Mouse (Mus musculus) intestine, embryonic 16.5 days (tissue): Measurements from ENCODE around the gene Tnxb. TPM values are rescaled to one million over a fixed set of nuclear protein-coding genes. Genes with fewer than 3 reads are reported as not detected.

Source experiments
- polyA plus RNA-seq: library from polyadenylated mRNA; unstranded; fragments of >200 nt; fragmentation: Nextera tagmentation; extraction: Ambion mirVana; gene quantifications from 2 replicates; pipeline ENCODE4 v1.2.1, GENCODE M21; 2015

The Tnxb gene
- polyA plus RNA-seq, 1 experiment from 2014 or later: 1.1 TPM

Other genes starting within 250 kb of the Tnxb start
- gene Btnl4, start 193.2 kb upstream of the Tnxb start, polyA plus RNA-seq: 18.1 and 22.3 TPM in 2 replicates
- gene Btnl6, start 153.2 kb upstream of the Tnxb start, polyA plus RNA-seq: 30.9 and 41.7 TPM in 2 replicates
- 2.5 and 3.8 TPM in 2 replicates for gene Notch4, start 106.3 kb upstream of the Tnxb start, polyA plus RNA-seq
- 12.0 and 12.5 TPM in 2 replicates for gene Gpsm3, start 80.7 kb upstream of the Tnxb start, polyA plus RNA-seq
- gene Pbx2, start 79.3 kb upstream of the Tnxb start, polyA plus RNA-seq: 5.6 and 6.9 TPM in 2 replicates
- 2.3 and 2.4 TPM in 2 replicates for gene Ager, start 72.7 kb upstream of the Tnxb start, polyA plus RNA-seq
- gene Rnf5, start 66.8 kb upstream of the Tnxb start, polyA plus RNA-seq: 190 and 197 TPM in 2 replicates
- gene Agpat1, start 66.3 kb upstream of the Tnxb start, polyA plus RNA-seq: 61.8 and 67.9 TPM in 2 replicates
- gene Egfl8, start 54.6 kb upstream of the Tnxb start, polyA plus RNA-seq: 4.0 and 4.6 TPM in 2 replicates
- gene Ppt2, start 42.0 kb upstream of the Tnxb start, polyA plus RNA-seq: 32.3 and 32.9 TPM in 2 replicates
- 0.32 and 0.47 TPM in 2 replicates for gene Prrt1, start 41.0 kb upstream of the Tnxb start, polyA plus RNA-seq
- gene Fkbpl, start 25.8 kb upstream of the Tnxb start, polyA plus RNA-seq: 10.2 and 14.4 TPM in 2 replicates
- 66.3 and 69.1 TPM in 2 replicates for gene Atf6b, start 23.4 kb upstream of the Tnxb start, polyA plus RNA-seq
- 0.83 and 0.92 TPM in 2 replicates for gene C4b, start 73.3 kb downstream of the Tnxb start, polyA plus RNA-seq
- gene Cyp21a1, start 134.0 kb downstream of the Tnxb start, polyA plus RNA-seq: 0.06 and 15.4 TPM in 2 replicates
- 24.0 and 26.5 TPM in 2 replicates for gene Stk19, start 166.4 kb downstream of the Tnxb start, polyA plus RNA-seq
- 53.6 and 59.0 TPM in 2 replicates for gene Dxo, start 166.5 kb downstream of the Tnxb start, polyA plus RNA-seq
- 39.2 and 44.9 TPM in 2 replicates for gene Skiv2l, start 179.7 kb downstream of the Tnxb start, polyA plus RNA-seq
- 104 TPM in 2 replicates for gene Nelfe, start 179.9 kb downstream of the Tnxb start, polyA plus RNA-seq
- 95.8 and 107 TPM in 2 replicates for gene Cfb, start 192.0 kb downstream of the Tnxb start, polyA plus RNA-seq
- gene Zbtb12, start 208.9 kb downstream of the Tnxb start, polyA plus RNA-seq: 1.5 and 1.7 TPM in 2 replicates
- not detected in 2 replicates for gene Gm20547, start 211.5 kb downstream of the Tnxb start, polyA plus RNA-seq
- gene C2, start 227.7 kb downstream of the Tnxb start, polyA plus RNA-seq: 26.5 and 36.0 TPM in 2 replicates
- gene Ehmt2, start 227.9 kb downstream of the Tnxb start, polyA plus RNA-seq: 59.8 and 61.9 TPM in 2 replicates
- gene Slc44a4, start 243.9 kb downstream of the Tnxb start, polyA plus RNA-seq: 108 and 134 TPM in 2 replicates